Mouse (Mus musculus): ENCODE results near the gene Mia. TPM values are rescaled to one million over a fixed set of nuclear protein-coding genes. Genes with fewer than 3 reads are reported as not detected.
A peak's percentile ranks its signal among the peaks of the same experiment; 100 is the strongest.

Gene Mia
- polyA plus RNA-seq, 1 experiment from 2014 or later: 4.9 TPM

- no peaks in the 10 kb centered on the region for H3K9me3 ChIP-seq (replicated peaks)
- ATAC-seq (replicated peaks; ENCODE audit: insufficient number of reproducible peaks, insufficient read depth, low FRiP score, low read depth): no peak
- H3K4me3 ChIP-seq: no peak overlapping the region
- H3K27me3 ChIP-seq: no peaks in the 10 kb centered on the region
- H3K4me2 ChIP-seq: no peak overlapping the region
- WGBS: 84% methylated on average over 1 of the region's 1 CpGs
- H3K36me3 ChIP-seq: peaks cover 33% of the 10 kb centered on the region
- peaks cover 16% of the 10 kb centered on the region for H3K4me1 ChIP-seq (replicated peaks)
- no peak overlapping the region for H3K9ac ChIP-seq
- no peak overlapping the region for H3K27ac ChIP-seq
These were observed 1.5 kb upstream of the Mia start for GRCm38 (mm10) chr7:27182498-27182897.

GRCm38 (mm10) chr7:27180036-27180435, 921 bp downstream of the Mia start:
- Histone ChIP-seq H3K4me3 (no peak overlapping the region), H3K36me3 (peaks cover 9% of the 10 kb centered on the region), H3K9ac (no peak overlapping the region), H3K27me3 (no peaks in the 10 kb centered on the region), H3K4me1 (replicated peaks) (peaks cover 16% of the 10 kb centered on the region), H3K4me2 (0 out of 2 replicates have a peak overlapping the region, but pooled peaks have one; percentile 65), H3K9me3 (replicated peaks) (no peaks in the 10 kb centered on the region), H3K27ac (peak overlapping the region; percentile 47)
- no peak for ATAC-seq (replicated peaks; ENCODE audit: insufficient number of reproducible peaks, insufficient read depth, low FRiP score, low read depth)
- WGBS: 57% methylated on average over 5 of the region's 5 CpGs

DNA sequence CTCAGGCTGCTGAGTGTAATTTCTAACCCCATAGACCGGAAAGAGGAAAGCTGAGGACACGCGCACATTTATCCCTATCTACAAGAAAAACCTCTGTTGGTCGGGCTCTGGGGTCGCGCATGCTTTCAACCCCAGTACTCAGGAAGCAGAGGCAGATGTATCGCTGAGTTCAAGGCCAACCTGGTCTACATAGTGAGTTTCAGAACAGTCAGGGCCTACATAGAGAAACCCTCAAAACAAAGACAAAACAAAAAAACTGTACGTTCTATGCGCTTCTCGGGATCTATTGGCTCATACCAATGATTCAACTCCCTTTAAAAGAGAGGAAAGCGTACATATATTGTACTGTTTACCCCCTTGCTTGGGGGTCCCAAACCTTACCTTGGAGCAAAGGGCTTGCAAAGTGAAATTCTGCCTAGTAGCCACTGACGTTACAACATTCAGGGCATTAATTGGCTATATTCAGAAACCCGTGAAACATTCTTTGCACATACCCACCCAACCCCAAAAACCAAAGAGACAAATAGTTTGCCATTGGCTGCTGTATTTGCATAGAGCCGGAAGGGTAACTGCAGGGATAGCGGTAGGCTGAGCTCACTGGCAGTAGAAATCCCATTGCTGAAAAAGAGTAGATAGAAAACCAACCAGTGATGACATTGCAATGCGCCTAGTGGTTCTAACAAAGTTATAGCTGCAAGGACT, 1.6 kb downstream of the Mia start:
- no peaks in the 10 kb centered on the region for H3K9me3 ChIP-seq (replicated peaks)
- H3K4me2 ChIP-seq: peak overlapping the region; percentile 65
- WGBS: 43% methylated on average over 16 of the region's 16 CpGs
- no peak overlapping the region for H3K9ac ChIP-seq
- H3K4me3 ChIP-seq: peak overlapping the region; percentile 81
- peak overlapping the region; percentile 72 for H3K27ac ChIP-seq
- peaks cover 4% of the 10 kb centered on the region; the same call in 1 of the 2 replicates for H3K36me3 ChIP-seq
- no peaks in the 10 kb centered on the region for H3K27me3 ChIP-seq
- peaks cover 16% of the 10 kb centered on the region for H3K4me1 ChIP-seq (replicated peaks)
- ATAC-seq (replicated peaks; ENCODE audit: insufficient number of reproducible peaks, insufficient read depth, low FRiP score, low read depth): no peak

- H3K9me3 ChIP-seq (replicated peaks): no peaks in the 10 kb centered on the region
- peak; percentile 98 for ATAC-seq (replicated peaks; ENCODE audit: insufficient number of reproducible peaks, insufficient read depth, low FRiP score, low read depth)
- H3K4me1 ChIP-seq (replicated peaks): peaks cover 16% of the 10 kb centered on the region
- peak within 1 kb of the TSS; percentile 65 for H3K4me2 ChIP-seq
- peak within 1 kb of the TSS; percentile 69 for H3K9ac ChIP-seq
- H3K27me3 ChIP-seq: no peaks in the 10 kb centered on the region
- H3K27ac ChIP-seq: peak within 1 kb of the TSS; percentile 96
- H3K36me3 ChIP-seq: peaks cover 5% of the 10 kb centered on the region; the same call in 1 of the 2 replicates
- WGBS: under 1% methylated on average over 52 of the region's 53 CpGs
- H3K4me3 ChIP-seq: peak within 1 kb of the TSS; percentile 81
These were observed 2.4 kb downstream of the Mia start, which contains the start of gene Rab4b for GRCm38 (mm10) chr7:27178324-27179216. TSS of gene Rab4b (minus strand) at chr7:27178896.

DNA sequence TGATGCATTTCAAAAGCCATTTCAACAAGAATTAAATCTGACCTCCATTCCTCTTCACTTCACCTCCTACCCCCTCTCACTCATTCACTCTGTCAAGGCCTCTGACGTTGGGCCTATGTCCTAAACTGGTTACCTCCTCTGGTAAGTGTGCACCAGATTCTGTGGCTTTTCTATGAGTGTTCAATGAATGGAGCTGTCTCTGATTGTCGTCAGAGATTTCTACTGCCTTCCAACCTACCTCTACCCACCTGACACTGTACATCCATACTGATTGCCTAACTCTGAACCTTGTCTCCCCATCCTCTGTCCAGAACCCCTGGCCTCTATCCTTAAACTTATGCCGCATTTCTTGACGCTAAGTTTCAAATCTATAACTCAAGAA, 3.0 kb downstream of the Mia start:
- Histone ChIP-seq H3K4me3 (peak overlapping the region; percentile 81), H3K27me3 (no peaks in the 10 kb centered on the region), H3K36me3 (peaks cover 5% of the 10 kb centered on the region; the same call in 1 of the 2 replicates), H3K4me2 (peak overlapping the region; percentile 63), H3K9me3 (replicated peaks) (no peaks in the 10 kb centered on the region), H3K27ac (peak overlapping the region; percentile 96), H3K9ac (peak overlapping the region; percentile 69), H3K4me1 (replicated peaks) (peaks cover 16% of the 10 kb centered on the region)
- ATAC-seq (replicated peaks; ENCODE audit: insufficient number of reproducible peaks, insufficient read depth, low FRiP score, low read depth): no peak
- WGBS: 17% methylated on average over 4 of the region's 4 CpGs

DNA sequence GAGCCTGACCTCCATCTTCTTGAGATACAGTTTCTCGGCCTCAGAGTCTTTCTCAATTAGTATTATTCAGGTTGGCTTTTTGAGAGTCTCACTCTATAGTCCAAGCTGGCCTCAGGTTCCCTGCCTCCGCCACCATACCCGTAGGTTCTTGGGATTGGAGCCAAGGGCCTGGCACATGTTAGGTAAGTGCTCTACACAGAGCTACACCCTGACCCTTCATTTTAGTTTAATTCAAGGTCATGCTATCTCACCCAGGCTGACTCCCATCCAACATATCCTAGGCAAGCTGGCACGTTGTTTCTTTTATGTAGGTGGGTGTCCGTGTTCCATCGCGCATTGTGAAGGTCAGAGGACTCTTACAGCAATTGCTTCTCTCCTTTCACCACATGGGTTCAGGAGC, 6.1 kb downstream of the Mia start:
- Histone ChIP-seq H3K4me3 (no peak overlapping the region), H3K4me2 (no peak overlapping the region), H3K9ac (no peak overlapping the region), H3K27me3 (no peaks in the 10 kb centered on the region), H3K36me3 (peaks cover 28% of the 10 kb centered on the region), H3K9me3 (replicated peaks) (no peaks in the 10 kb centered on the region), H3K4me1 (replicated peaks) (peaks cover 12% of the 10 kb centered on the region), H3K27ac (no peak overlapping the region)
- 86% methylated on average over 7 of the region's 7 CpGs for WGBS
- ATAC-seq (replicated peaks; ENCODE audit: insufficient number of reproducible peaks, insufficient read depth, low FRiP score, low read depth): no peak

DNA sequence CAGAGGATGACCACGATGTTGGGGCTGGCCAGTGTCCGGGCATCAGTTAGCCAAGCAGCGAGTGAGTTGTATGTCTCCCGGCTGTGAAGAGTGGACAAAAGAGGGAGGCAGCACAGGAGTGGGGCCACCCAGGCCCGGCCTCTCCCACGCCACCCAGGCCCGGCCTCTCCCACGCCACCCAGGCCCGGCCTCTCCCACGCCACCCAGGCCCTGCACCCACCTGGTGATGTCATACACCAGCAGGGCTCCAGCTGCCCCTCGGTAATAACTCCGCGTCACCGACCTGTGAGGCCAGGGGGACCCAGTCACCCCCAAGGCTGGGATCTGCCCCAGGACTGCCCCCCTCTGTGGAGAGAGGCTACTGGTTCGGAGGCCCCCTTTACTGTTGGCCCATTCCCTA, 6.5 kb downstream of the Mia start:
- H3K27ac ChIP-seq: no peak overlapping the region
- no peak overlapping the region for H3K4me3 ChIP-seq
- H3K27me3 ChIP-seq: no peaks in the 10 kb centered on the region
- no peak overlapping the region for H3K4me2 ChIP-seq
- ATAC-seq (replicated peaks; ENCODE audit: insufficient number of reproducible peaks, insufficient read depth, low FRiP score, low read depth): no peak
- WGBS: 90% methylated on average over 15 of the region's 15 CpGs
- no peak overlapping the region for H3K9ac ChIP-seq
- H3K9me3 ChIP-seq (replicated peaks): no peaks in the 10 kb centered on the region
- peaks cover 9% of the 10 kb centered on the region for H3K4me1 ChIP-seq (replicated peaks)
- H3K36me3 ChIP-seq: peaks cover 28% of the 10 kb centered on the region

GRCm38 (mm10) chr7:27170981-27171380, 10.0 kb downstream of the Mia start:
- Histone ChIP-seq H3K27ac (no peak overlapping the region), H3K4me2 (no peak overlapping the region), H3K27me3 (no peaks in the 10 kb centered on the region), H3K9ac (no peak overlapping the region), H3K36me3 (peaks cover 28% of the 10 kb centered on the region), H3K4me1 (replicated peaks) (peaks cover 8% of the 10 kb centered on the region), H3K4me3 (no peak overlapping the region), H3K9me3 (replicated peaks) (no peaks in the 10 kb centered on the region)
- no peak for ATAC-seq (replicated peaks; ENCODE audit: insufficient number of reproducible peaks, insufficient read depth, low FRiP score, low read depth)
- 86% methylated on average over 3 of the region's 3 CpGs for WGBS

- Histone ChIP-seq H3K36me3 (peaks cover 30% of the 10 kb centered on the region), H3K9ac (no peak overlapping the region), H3K9me3 (replicated peaks) (no peaks in the 10 kb centered on the region), H3K4me1 (replicated peaks) (peaks cover 33% of the 10 kb centered on the region), H3K4me2 (no peak overlapping the region), H3K4me3 (no peak overlapping the region), H3K27ac (no peak overlapping the region), H3K27me3 (no peaks in the 10 kb centered on the region)
- 93% methylated on average over 5 of the region's 5 CpGs for WGBS
- no peak for ATAC-seq (replicated peaks; ENCODE audit: insufficient number of reproducible peaks, insufficient read depth, low FRiP score, low read depth)
These were observed 12.6 kb downstream of the Mia start for GRCm38 (mm10) chr7:27168371-27168770.

GRCm38 (mm10) chr7:27167475-27168094, 13.4 kb downstream of the Mia start:
- peak overlapping the region; percentile 82 for H3K4me2 ChIP-seq
- peak overlapping the region; percentile 66 for H3K4me3 ChIP-seq
- peaks cover 41% of the 10 kb centered on the region for H3K4me1 ChIP-seq (replicated peaks)
- peak overlapping the region; percentile 74 for H3K9ac ChIP-seq
- peaks cover 29% of the 10 kb centered on the region for H3K36me3 ChIP-seq
- ATAC-seq (replicated peaks; ENCODE audit: insufficient number of reproducible peaks, insufficient read depth, low FRiP score, low read depth): no peak
- 73% methylated on average over 11 of the region's 11 CpGs for WGBS
- H3K27me3 ChIP-seq: no peaks in the 10 kb centered on the region
- H3K9me3 ChIP-seq (replicated peaks): no peaks in the 10 kb centered on the region
- H3K27ac ChIP-seq: peak overlapping the region; percentile 98
